Mouse (Mus musculus) natural killer cell, adult 2 months (primary cell): ENCODE measurements around the gene Rapgef6.
"Not testable (repeated sequence)": the region's sequence is repeated elsewhere in the genome, so short reads cannot be mapped to it uniquely, and the experiment has no call there.

Experiments
- DNase-seq, 2 experiments: peaks; one replicate each; pipeline ENCODE4 v3.0.0; 2022; ENCODE audit warnings: low spot score in 2 of 2

The Rapgef6 gene

GRCm38 (mm10) chr11:54574741-54575140 is 52.1 kb downstream of the Rapgef6 start:
- no peak for DNase-seq

- no peak for DNase-seq
These were observed 69.9 kb downstream of the Rapgef6 start for GRCm38 (mm10) chr11:54592585-54592984.

- no peak for DNase-seq
These were observed 71.4 kb downstream of the Rapgef6 start for GRCm38 (mm10) chr11:54594049-54594448.

- DNase-seq: no peak
These were observed 72.4 kb downstream of the Rapgef6 start for GRCm38 (mm10) chr11:54595053-54595452.

- DNase-seq: no peak
These were observed 73.4 kb downstream of the Rapgef6 start for GRCm38 (mm10) chr11:54595905-54596555.

- DNase-seq: no peak
These were observed 75.3 kb downstream of the Rapgef6 start for GRCm38 (mm10) chr11:54597902-54598447.

GRCm38 (mm10) chr11:54601121-54601520 is 78.5 kb downstream of the Rapgef6 start:
- no peak for DNase-seq

GRCm38 (mm10) chr11:54602764-54603163 is 80.1 kb downstream of the Rapgef6 start:
- DNase-seq: not testable (repeated sequence)

GRCm38 (mm10) chr11:54604415-54604814 is 81.8 kb downstream of the Rapgef6 start:
- no peak for DNase-seq

GRCm38 (mm10) chr11:54613628-54614027 is 91.0 kb downstream of the Rapgef6 start:
- DNase-seq: no peak

- no peak for DNase-seq
These were observed 91.9 kb downstream of the Rapgef6 start for GRCm38 (mm10) chr11:54614560-54614959.

- DNase-seq: no peak
These were observed 96.2 kb downstream of the Rapgef6 start for GRCm38 (mm10) chr11:54618841-54619240.

- no peak for DNase-seq
These were observed 99.1 kb downstream of the Rapgef6 start for GRCm38 (mm10) chr11:54621725-54622124.

GRCm38 (mm10) chr11:54626905-54627304 is 104.3 kb downstream of the Rapgef6 start:
- DNase-seq: no peak

GRCm38 (mm10) chr11:54646420-54646819 is 123.8 kb downstream of the Rapgef6 start:
- DNase-seq: no peak

- no peak for DNase-seq
These were observed 125.9 kb downstream of the Rapgef6 start for GRCm38 (mm10) chr11:54648573-54648972.

GRCm38 (mm10) chr11:54655420-54655819 is 132.8 kb downstream of the Rapgef6 start:
- DNase-seq: no peak

- DNase-seq: no peak
These were observed 151.1 kb downstream of the Rapgef6 start for GRCm38 (mm10) chr11:54673575-54674298.

GRCm38 (mm10) chr11:54675792-54676489 is 153.3 kb downstream of the Rapgef6 start:
- no peak for DNase-seq

GRCm38 (mm10) chr11:54679141-54679540 is 156.5 kb downstream of the Rapgef6 start:
- DNase-seq: no peak

- DNase-seq: no peak
These were observed 162.2 kb downstream of the Rapgef6 start for GRCm38 (mm10) chr11:54684831-54685230.

- DNase-seq: no peak
These were observed 167.5 kb downstream of the Rapgef6 start for GRCm38 (mm10) chr11:54690171-54690570.
